Mouse (Mus musculus): ENCODE results near the gene Tuba3a. TPM values are rescaled to one million over a fixed set of nuclear protein-coding genes. Genes with fewer than 3 reads are reported as not detected.
"Not testable (repeated sequence)": the region's sequence is repeated elsewhere in the genome, so short reads cannot be mapped to it uniquely, and the experiment has no call there.

Tuba3a gene
- polyA plus RNA-seq, 1 experiment from 2014 or later = 0.17 TPM

DNA sequence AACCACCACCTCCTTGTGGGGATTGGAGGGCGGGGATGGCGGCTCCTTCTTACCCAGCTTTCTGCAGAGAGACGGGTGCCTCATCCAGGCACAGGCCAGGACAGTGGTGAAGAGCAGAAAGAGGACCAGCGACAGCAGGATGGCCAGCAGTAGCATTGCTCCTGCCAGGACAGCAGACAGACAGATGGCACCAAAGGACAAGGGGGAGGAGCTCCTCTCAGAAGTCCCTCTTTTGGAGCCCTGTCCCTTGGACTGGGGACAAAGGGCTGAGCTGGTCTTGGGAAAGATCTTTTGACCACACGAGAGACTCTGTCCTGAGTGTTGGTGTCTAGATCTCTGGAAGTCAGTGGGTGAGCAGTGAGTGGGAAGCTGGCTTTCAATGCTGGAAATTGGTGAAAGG, 23.6 kb upstream of the Tuba3a start:
- no peak for TF ChIP-seq CTCF (IDR thresholded peaks at IDR 0.05; ENCODE audit: low read depth)
- no peak overlapping the region for H3K27ac ChIP-seq
- no peaks in the 10 kb centered on the region for H3K27me3 ChIP-seq (ENCODE audit: insufficient read depth, low read length)
- 58% methylated on average over 5 of the region's 5 CpGs for whole genome bisulfite sequencing
- no peak overlapping the region for H3K4me3 ChIP-seq (replicated peaks; ENCODE audit: low read depth, low read length)
- DNase-seq (ENCODE audit: low spot score) (no peak), ATAC-seq (replicated peaks; ENCODE audit: low FRiP score, low read depth) (no peak)
- no peaks in the 10 kb centered on the region for H3K9me3 ChIP-seq (replicated peaks; ENCODE audit: low read length)
- peaks cover 23% of the 10 kb centered on the region for H3K36me3 ChIP-seq (ENCODE audit: insufficient read depth, low read length)
- H3K4me1 ChIP-seq (replicated peaks; ENCODE audit: insufficient read depth, low read length) = peaks cover 18% of the 10 kb centered on the region; the same call in 1 of the 2 replicates
- no peak overlapping the region for H3K4me2 ChIP-seq (ENCODE audit: low read length)
- H3K9ac ChIP-seq (ENCODE audit: low read depth, low read length) = no peak overlapping the region

DNA sequence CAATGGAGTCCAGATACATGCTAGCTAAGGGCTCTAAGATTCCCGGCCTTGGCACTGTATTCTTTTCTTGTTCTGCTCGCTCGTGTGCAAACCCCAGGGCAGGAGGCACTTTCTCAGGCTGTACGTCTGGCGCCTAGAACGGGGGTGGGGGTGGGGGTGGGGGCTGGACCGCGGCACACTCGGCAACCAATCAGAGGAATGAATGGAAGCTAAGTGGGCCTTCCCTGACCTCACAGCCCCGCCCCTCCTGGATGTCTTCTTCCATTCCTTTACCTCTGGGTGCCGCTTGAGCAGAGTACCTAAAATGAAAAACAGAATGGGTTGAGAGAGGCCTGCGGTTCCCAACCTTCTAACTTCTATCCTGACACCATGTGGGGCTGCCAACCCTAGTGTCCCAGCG, 23.1 kb upstream of the Tuba3a start:
- ATAC-seq (replicated peaks; ENCODE audit: low FRiP score, low read depth) = no peak

DNA sequence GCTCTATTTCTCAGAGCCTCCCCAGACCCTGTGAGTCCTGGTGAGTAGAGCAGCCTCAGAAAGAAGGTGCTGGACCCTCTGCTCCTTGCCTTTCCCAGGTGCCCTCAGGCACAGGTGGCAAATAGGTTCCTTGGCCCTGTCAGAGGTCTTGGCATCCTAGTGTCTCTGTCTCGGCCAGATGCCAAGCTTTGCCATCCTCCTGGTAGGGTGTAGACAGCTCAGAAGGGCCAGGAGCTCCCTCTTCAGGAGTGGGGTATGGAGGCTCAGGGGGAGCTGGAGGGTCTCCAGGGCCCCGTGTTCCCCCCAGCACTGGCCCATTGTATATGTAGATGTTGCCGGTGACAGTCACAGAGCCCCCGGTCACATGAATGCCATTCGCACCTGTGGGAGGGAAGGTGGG, 21.2 kb upstream of the Tuba3a start:
- Histone ChIP-seq H3K27me3 (ENCODE audit: insufficient read depth, low read length) (no peaks in the 10 kb centered on the region), H3K4me2 (ENCODE audit: low read length) (no peak overlapping the region), H3K4me3 (replicated peaks; ENCODE audit: low read depth, low read length) (no peak overlapping the region), H3K36me3 (ENCODE audit: insufficient read depth, low read length) (peaks cover 23% of the 10 kb centered on the region), H3K9ac (ENCODE audit: low read depth, low read length) (no peak overlapping the region), H3K9me3 (replicated peaks; ENCODE audit: low read length) (no peaks in the 10 kb centered on the region), H3K27ac (no peak overlapping the region), H3K4me1 (replicated peaks; ENCODE audit: insufficient read depth, low read length) (peaks cover 5% of the 10 kb centered on the region; the same call in 1 of the 2 replicates)
- 89% methylated on average over 5 of the region's 5 CpGs for WGBS
- DNase-seq (ENCODE audit: low spot score) = no peak
- no peak for TF ChIP-seq CTCF (IDR thresholded peaks at IDR 0.05; ENCODE audit: low read depth)
- ATAC-seq (replicated peaks; ENCODE audit: low FRiP score, low read depth) = no peak

More for the DNA sequence above, 23.1 kb upstream of the Tuba3a start:
- WGBS = 23% methylated on average over 13 of the region's 13 CpGs
- no peaks in the 10 kb centered on the region for H3K9me3 ChIP-seq (replicated peaks; ENCODE audit: low read length)
- DNase-seq (ENCODE audit: low spot score) = no peak
- H3K4me2 ChIP-seq (ENCODE audit: low read length) = no peak overlapping the region
- peaks cover 13% of the 10 kb centered on the region; the same call in 1 of the 2 replicates for H3K4me1 ChIP-seq (replicated peaks; ENCODE audit: insufficient read depth, low read length)
- H3K27me3 ChIP-seq (ENCODE audit: insufficient read depth, low read length) = no peaks in the 10 kb centered on the region
- no peak overlapping the region for H3K27ac ChIP-seq
- H3K9ac ChIP-seq (ENCODE audit: low read depth, low read length) = no peak overlapping the region
- no peak overlapping the region for H3K4me3 ChIP-seq (replicated peaks; ENCODE audit: low read depth, low read length)
- H3K36me3 ChIP-seq (ENCODE audit: insufficient read depth, low read length) = peaks cover 23% of the 10 kb centered on the region
- no peak for TF ChIP-seq CTCF (IDR thresholded peaks at IDR 0.05; ENCODE audit: low read depth)

DNA sequence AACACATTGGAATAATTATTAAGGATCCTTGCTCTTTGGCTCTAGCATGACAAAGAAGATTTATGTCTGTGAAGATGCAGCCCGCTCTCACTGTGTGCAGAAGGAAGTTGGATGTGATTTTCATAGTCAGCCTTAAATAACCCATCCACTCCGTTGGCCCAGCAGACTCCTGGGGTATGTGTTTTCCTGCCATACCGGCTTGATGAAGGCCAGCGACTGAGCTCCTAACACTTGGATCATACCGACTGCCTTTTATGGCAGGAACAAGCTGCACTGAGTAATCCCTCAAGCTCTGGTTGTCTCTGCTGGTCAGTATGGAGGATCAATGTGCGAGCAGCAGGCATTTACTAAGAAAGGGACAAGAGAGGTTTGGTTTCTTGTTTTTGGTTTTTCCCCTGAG, 19.6 kb upstream of the Tuba3a start:
- H3K27ac ChIP-seq = no peak overlapping the region
- H3K27me3 ChIP-seq (ENCODE audit: insufficient read depth, low read length) = no peaks in the 10 kb centered on the region
- H3K36me3 ChIP-seq (ENCODE audit: insufficient read depth, low read length) = peaks cover 20% of the 10 kb centered on the region
- TF ChIP-seq CTCF (IDR thresholded peaks at IDR 0.05; ENCODE audit: low read depth) = no peak
- no peaks in the 10 kb centered on the region for H3K9me3 ChIP-seq (replicated peaks; ENCODE audit: low read length)
- DNase-seq (ENCODE audit: low spot score) (no peak), ATAC-seq (replicated peaks; ENCODE audit: low FRiP score, low read depth) (no peak)
- H3K4me3 ChIP-seq (replicated peaks; ENCODE audit: low read depth, low read length) = no peak overlapping the region
- 61% methylated on average over 6 of the region's 6 CpGs for WGBS
- no peaks in the 10 kb centered on the region for H3K4me1 ChIP-seq (replicated peaks; ENCODE audit: insufficient read depth, low read length)
- H3K9ac ChIP-seq (ENCODE audit: low read depth, low read length) = no peak overlapping the region
- H3K4me2 ChIP-seq (ENCODE audit: low read length) = no peak overlapping the region

DNA sequence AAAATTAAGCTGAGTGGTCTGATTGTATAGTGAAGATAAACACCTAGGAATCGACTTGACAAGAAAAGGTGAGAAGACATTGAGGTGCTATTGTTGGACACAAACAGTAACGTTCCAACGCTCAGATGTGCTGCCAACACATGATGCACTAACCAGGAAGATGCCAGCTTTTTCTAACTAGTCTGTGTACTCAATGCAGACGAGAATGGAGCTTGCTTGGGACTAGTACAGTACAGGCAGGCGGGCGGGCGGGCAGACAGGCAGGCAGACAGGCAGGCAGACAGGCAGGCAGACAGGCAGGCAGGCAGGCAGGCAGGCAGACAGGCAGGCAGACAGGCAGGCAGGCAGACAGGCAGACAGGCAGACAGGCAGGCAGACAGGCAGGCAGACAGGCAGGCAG, 18.6 kb upstream of the Tuba3a start:
- H3K27ac ChIP-seq; DNase-seq (ENCODE audit: low spot score); H3K4me3 ChIP-seq (replicated peaks; ENCODE audit: low read depth, low read length); H3K9me3 ChIP-seq (replicated peaks; ENCODE audit: low read length); H3K9ac ChIP-seq (ENCODE audit: low read depth, low read length); H3K27me3 ChIP-seq (ENCODE audit: insufficient read depth, low read length); H3K4me2 ChIP-seq (ENCODE audit: low read length); ATAC-seq (replicated peaks; ENCODE audit: low FRiP score, low read depth); H3K4me1 ChIP-seq (replicated peaks; ENCODE audit: insufficient read depth, low read length): not testable (repeated sequence)
- WGBS = 93% methylated on average over 7 of the region's 7 CpGs
- H3K36me3 ChIP-seq (ENCODE audit: insufficient read depth, low read length) = peaks cover 18% of the 10 kb centered on the region

DNA sequence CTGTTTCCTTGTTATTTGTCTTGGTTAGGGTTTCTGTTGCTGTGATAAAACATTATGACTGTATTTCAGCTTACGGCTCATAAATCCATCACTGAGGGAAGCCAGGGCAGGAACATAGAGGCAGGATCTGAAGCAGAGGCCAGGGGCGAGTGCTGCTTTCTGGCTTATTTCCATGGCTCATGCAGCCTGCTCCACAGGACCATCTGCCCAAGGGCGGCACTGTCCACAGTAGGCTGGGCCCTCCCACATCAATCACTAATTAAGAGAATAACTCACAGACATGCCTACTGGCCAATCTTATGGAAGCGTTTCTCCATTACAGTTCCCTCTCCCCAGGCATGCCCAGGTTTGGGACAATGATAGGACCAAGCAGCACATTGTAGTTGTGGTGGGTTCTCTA, 17.4 kb upstream of the Tuba3a start:
- Histone ChIP-seq H3K27ac (no peak overlapping the region), H3K9ac (ENCODE audit: low read depth, low read length) (no peak overlapping the region), H3K4me3 (replicated peaks; ENCODE audit: low read depth, low read length) (no peak overlapping the region), H3K36me3 (ENCODE audit: insufficient read depth, low read length) (peaks cover 10% of the 10 kb centered on the region; the same call in 1 of the 2 replicates), H3K27me3 (ENCODE audit: insufficient read depth, low read length) (no peaks in the 10 kb centered on the region), H3K9me3 (replicated peaks; ENCODE audit: low read length) (no peaks in the 10 kb centered on the region), H3K4me1 (replicated peaks; ENCODE audit: insufficient read depth, low read length) (no peaks in the 10 kb centered on the region), H3K4me2 (ENCODE audit: low read length) (no peak overlapping the region)
- 40% methylated on average over 4 of the region's 4 CpGs for WGBS
- ATAC-seq (replicated peaks; ENCODE audit: low FRiP score, low read depth) (peak; percentile 61; the same call in 1 of the 2 replicates), DNase-seq (ENCODE audit: low spot score) (peak; percentile 45)
- TF ChIP-seq CTCF (IDR thresholded peaks at IDR 0.05; ENCODE audit: low read depth) = no peak
